Mouse (Mus musculus) midbrain, embryonic 10.5 days (tissue): ENCODE data around the gene Arhgef10l. TPM values are rescaled to one million over a fixed set of nuclear protein-coding genes. Genes with fewer than 3 reads are reported as not detected.

ENCODE experiments used
- DNase-seq: peaks from one replicate; pipeline ENCODE4 v3.0.0-alpha.2; 2017; ENCODE audit warnings: low spot score
- H3K27ac ChIP-seq: fragments of 300-500 bp; sonication (generic); replicated peaks from 2 replicates; pipeline ENCODE4 v1.5.1; 2016; ENCODE audit warnings: mild to moderate bottlenecking
- H3K27me3 ChIP-seq: fragments of 300-500 bp; sonication (generic); 2 replicates; pipeline ENCODE4 v1.6.1; 2016; ENCODE audit warnings: low read depth, mild to moderate bottlenecking; ENCODE audit not compliant: poor library complexity, severe bottlenecking
- H3K36me3 ChIP-seq: fragments of 300-500 bp; sonication (generic); 2 replicates; pipeline ENCODE4 v1.6.1; 2016; ENCODE audit warnings: mild to moderate bottlenecking, moderate library complexity
- H3K4me1 ChIP-seq: fragments of 300-500 bp; sonication (generic); 2 replicates; pipeline ENCODE4 v1.6.1; 2016
- H3K4me3 ChIP-seq: fragments of 300-500 bp; sonication (generic); 2 replicates; pipeline ENCODE4 v1.5.1; 2016; ENCODE audit warnings: mild to moderate bottlenecking, moderate library complexity
- H3K9me3 ChIP-seq: fragments of 300-500 bp; sonication (generic); replicated peaks from 2 replicates; pipeline ENCODE4 v1.6.1; 2016; ENCODE audit warnings: mild to moderate bottlenecking
- WGBS: fragments of 180-500 bp; shearing (Covaris S2); methylation state at CpG from one replicate; pipeline ENCODE4 v1.1.7; 2016; 5-methylcytosine and 5-hydroxymethylcytosine counted together
- polyA plus RNA-seq: library from polyadenylated mRNA; unstranded; fragments of >200 nt; fragmentation: Nextera tagmentation; extraction: Ambion mirVana; gene quantifications from 2 replicates; pipeline ENCODE4 v1.2.1, GENCODE M21; 2016

Arhgef10l gene
- polyA plus RNA-seq, 1 experiment from 2014 or later: 25.1 TPM

GRCm38 (mm10) chr4:140604541-140604940 lies 61.3 kb downstream of the Arhgef10l start:
- Histone ChIP-seq H3K36me3 (peaks cover 94% of the 10 kb centered on the region), H3K27me3 (no peaks in the 10 kb centered on the region), H3K4me3 (no peak overlapping the region), H3K4me1 (peaks cover 9% of the 10 kb centered on the region; the same call in 1 of the 2 replicates), H3K9me3 (no peaks in the 10 kb centered on the region), H3K27ac (no peak overlapping the region)
- 93% methylated on average over 8 of the region's 8 CpGs for WGBS
- no peak for DNase-seq

- Histone ChIP-seq H3K4me1 (peaks cover 9% of the 10 kb centered on the region; the same call in 1 of the 2 replicates), H3K27me3 (no peaks in the 10 kb centered on the region), H3K27ac (0 out of 2 replicates have a peak overlapping the region, but pooled peaks have one; percentile 55), H3K4me3 (no peak overlapping the region), H3K36me3 (peaks cover 94% of the 10 kb centered on the region), H3K9me3 (peaks cover 6% of the 10 kb centered on the region; the same call in 1 of the 2 replicates)
- no peak for DNase-seq
- WGBS: 74% methylated on average over 4 of the region's 4 CpGs
These were observed 63.8 kb downstream of the Arhgef10l start for GRCm38 (mm10) chr4:140602022-140602421.

DNA sequence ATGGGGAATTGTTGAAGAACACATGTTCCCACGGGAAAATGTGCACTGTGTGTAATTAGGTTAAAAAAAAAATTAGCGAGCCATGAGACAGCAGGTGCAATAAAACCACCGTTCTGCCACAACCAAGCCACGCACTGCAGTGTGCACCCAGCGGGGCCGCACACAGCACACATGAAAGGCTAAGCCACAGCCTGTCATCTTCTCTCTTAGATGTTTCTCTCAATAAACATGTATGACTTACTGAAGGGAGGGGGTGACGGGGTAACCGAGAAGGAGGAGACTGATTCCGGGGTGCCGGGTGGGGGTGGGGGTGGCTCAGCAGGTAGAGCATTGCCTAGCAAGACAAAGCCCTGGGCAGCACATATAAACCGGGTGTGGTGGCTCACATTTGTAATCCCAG lies 64.7 kb downstream of the Arhgef10l start:
- peaks cover 9% of the 10 kb centered on the region; the same call in 1 of the 2 replicates for H3K4me1 ChIP-seq
- H3K27me3 ChIP-seq: no peaks in the 10 kb centered on the region
- H3K9me3 ChIP-seq: peaks cover 14% of the 10 kb centered on the region; the same call in 1 of the 2 replicates
- 90% methylated on average over 11 of the region's 11 CpGs for WGBS
- H3K36me3 ChIP-seq: peaks cover 94% of the 10 kb centered on the region
- no peak for DNase-seq
- no peak overlapping the region for H3K27ac ChIP-seq
- no peak overlapping the region for H3K4me3 ChIP-seq

- H3K4me1 ChIP-seq: peaks cover 6% of the 10 kb centered on the region
These were observed 67.0 kb downstream of the Arhgef10l start for GRCm38 (mm10) chr4:140598846-140599245.

DNA sequence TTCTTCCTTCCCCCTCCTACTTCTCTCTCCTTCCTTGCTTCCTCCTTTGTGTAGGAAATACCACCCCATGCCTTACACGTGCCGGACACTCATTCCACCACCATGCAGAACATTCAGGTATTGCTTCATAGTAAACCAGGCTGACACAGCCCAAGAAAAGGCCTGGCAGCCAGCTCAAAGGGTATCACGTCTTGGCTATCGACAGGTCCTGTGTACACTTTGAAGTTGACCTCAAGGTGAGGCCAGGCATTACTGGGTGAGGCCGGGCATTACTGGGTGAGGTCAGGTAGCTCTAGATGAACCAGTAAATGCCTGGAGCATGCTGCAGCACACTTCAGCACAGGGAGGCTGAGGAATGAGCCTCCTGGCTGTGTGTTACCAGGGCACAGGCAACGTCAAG lies 67.9 kb downstream of the Arhgef10l start:
- Histone ChIP-seq H3K4me3 (no peak overlapping the region), H3K27ac (no peak overlapping the region), H3K36me3 (peaks cover 79% of the 10 kb centered on the region), H3K4me1 (peaks cover 15% of the 10 kb centered on the region), H3K9me3 (peaks cover 15% of the 10 kb centered on the region; the same call in 1 of the 2 replicates), H3K27me3 (no peaks in the 10 kb centered on the region)
- DNase-seq: no peak
- 93% methylated on average over 6 of the region's 6 CpGs for WGBS

More at GRCm38 (mm10) chr4:140598846-140599245, 67.0 kb downstream of the Arhgef10l start:
- 88% methylated on average over 5 of the region's 5 CpGs for WGBS
- Histone ChIP-seq H3K27ac (no peak overlapping the region), H3K4me3 (no peak overlapping the region), H3K9me3 (peaks cover 15% of the 10 kb centered on the region; the same call in 1 of the 2 replicates), H3K27me3 (no peaks in the 10 kb centered on the region), H3K36me3 (peaks cover 77% of the 10 kb centered on the region)
- DNase-seq: no peak

DNA sequence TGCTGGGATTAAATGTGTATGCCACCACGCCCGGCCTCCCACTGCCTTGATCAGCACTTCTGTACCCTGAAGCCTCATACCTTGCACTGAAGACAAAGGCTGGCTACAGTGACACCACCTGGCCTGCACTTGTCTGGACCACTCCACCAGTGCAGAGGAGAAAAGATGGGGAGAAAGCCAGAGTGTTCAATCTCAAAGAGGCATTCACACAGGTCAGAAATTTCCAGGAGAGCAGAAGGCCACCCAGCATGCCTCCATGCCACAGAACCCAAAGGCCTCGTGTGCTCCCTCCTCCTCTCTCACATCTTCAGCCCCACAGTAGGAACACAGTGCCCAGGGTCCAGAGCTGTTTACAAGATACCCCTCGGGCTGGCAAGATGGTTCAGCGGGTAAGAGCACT lies 68.4 kb downstream of the Arhgef10l start:
- 93% methylated on average over 5 of the region's 5 CpGs for WGBS
- peaks cover 79% of the 10 kb centered on the region for H3K36me3 ChIP-seq

DNA sequence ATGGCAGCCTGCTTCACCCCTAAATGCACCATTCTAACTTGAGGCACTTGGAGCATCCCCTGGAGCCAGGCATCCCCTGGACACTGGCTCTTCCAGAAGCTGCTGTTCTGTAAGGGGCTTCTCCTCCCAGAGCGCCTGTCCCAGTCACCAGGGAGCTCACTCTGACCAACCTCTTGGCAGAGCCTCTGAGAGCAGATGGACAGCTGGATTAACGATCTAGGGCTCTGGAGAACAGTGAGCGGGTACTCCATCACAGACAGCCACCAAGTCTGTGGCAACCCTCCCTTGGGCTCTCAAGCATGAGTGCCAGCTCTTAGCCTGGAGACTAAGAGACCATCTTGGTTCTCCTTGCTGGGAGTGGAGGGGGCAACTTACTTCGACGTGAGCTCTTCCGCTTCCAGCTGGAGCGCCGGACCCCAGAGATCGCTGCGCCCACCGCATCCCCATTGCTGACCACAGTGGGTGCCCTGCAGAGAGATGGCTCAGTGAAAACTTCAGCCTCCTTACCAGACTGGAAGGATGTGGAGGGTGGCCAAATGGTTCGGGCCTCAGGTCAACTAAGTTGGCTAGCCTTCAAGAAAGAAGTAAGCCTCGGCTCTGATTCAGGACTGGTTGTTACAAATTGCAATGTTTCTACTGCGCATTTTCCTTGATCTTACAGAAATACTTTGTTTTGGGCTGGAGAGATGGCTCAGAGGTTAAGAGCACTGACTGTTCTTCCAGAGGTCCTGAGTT lies 71.9 kb downstream of the Arhgef10l start:
- Histone ChIP-seq H3K4me1 (peaks cover 18% of the 10 kb centered on the region), H3K9me3 (peaks cover 15% of the 10 kb centered on the region; the same call in 1 of the 2 replicates), H3K4me3 (no peak overlapping the region), H3K27ac (peak overlapping the region; percentile 69), H3K36me3 (peaks cover 82% of the 10 kb centered on the region), H3K27me3 (no peaks in the 10 kb centered on the region)
- 91% methylated on average over 14 of the region's 14 CpGs for WGBS
- DNase-seq: no peak

More for the DNA sequence above, 68.4 kb downstream of the Arhgef10l start:
- H3K27me3 ChIP-seq: no peaks in the 10 kb centered on the region
- H3K27ac ChIP-seq: no peak overlapping the region
- DNase-seq: no peak
- peaks cover 15% of the 10 kb centered on the region; the same call in 1 of the 2 replicates for H3K9me3 ChIP-seq
- H3K4me3 ChIP-seq: no peak overlapping the region
- H3K4me1 ChIP-seq: peaks cover 18% of the 10 kb centered on the region

DNA sequence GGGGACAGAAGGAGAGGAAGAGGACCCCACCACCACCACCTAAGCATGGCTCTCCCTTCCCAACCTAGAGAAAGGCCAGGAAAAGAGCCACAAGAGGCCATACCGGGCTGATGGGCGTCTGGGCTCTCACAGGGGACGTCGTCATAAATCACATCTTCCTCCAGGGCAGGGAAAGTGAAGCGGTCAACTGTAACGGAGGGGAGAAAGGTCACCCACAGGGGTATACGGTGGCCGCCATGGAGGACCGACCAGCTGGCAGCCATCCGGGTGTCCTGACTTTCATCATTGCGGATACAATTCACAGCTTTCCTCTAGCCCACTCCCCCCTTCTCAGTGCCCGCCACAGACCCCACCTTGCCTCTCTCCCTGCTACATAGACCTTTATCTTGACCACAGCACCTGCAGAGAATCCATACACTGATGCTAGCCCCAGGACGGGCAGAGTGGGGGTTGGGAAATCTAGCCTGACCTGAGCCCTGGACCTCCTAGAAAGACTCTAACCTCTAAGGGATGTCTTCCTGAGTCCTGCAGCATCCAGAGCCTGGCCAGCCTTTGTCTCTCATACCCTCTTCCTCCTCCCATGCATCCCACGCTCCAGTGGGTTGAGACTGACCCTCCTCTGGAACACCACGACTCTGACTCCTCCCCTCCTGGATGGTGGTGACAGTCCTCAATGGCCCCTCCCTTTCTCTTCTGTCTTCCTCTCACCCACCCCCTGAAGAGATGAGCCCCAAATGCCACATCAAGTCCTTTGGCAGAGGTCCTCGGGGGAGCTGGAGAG lies 72.6 kb downstream of the Arhgef10l start:
- Histone ChIP-seq H3K27ac (peak overlapping the region; percentile 69), H3K4me3 (no peak overlapping the region), H3K4me1 (peaks cover 18% of the 10 kb centered on the region), H3K36me3 (peaks cover 82% of the 10 kb centered on the region), H3K9me3 (peaks cover 15% of the 10 kb centered on the region; the same call in 1 of the 2 replicates), H3K27me3 (no peaks in the 10 kb centered on the region)
- DNase-seq: no peak
- 61% methylated on average over 16 of the region's 16 CpGs for WGBS

DNA sequence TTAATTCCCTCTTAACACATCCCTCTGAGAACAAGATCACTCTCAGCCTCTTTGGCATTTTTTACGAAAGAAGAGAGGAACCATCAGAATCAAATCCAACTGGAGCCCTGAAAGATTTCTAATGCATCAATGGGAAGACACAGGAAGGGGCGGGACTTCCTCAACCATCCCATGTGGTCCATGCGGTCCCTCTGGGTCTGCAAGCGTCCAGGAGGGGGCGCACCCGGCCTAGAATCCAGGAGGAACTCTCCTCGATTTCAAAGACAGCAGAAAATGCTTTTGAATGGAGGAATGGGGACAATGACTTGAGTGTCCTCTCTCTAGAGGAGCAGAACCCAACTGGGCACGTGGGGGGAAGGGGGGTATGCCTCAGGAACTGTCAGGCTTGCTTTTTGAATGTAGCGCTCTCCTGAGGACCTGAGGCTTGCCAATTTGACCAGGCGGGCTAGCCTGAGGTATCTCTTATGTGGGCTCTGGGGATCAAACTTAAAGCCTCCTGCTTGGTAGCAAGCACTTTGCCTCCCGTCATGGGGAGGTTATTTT lies 73.5 kb downstream of the Arhgef10l start:
- peaks cover 11% of the 10 kb centered on the region; the same call in 1 of the 2 replicates for H3K9me3 ChIP-seq
- peaks cover 18% of the 10 kb centered on the region for H3K4me1 ChIP-seq
- peaks cover 82% of the 10 kb centered on the region for H3K36me3 ChIP-seq
- H3K4me3 ChIP-seq: no peak overlapping the region
- WGBS: 27% methylated on average over 11 of the region's 11 CpGs
- no peaks in the 10 kb centered on the region for H3K27me3 ChIP-seq
- peak; percentile 87 for DNase-seq
- H3K27ac ChIP-seq: peak overlapping the region; percentile 69

DNA sequence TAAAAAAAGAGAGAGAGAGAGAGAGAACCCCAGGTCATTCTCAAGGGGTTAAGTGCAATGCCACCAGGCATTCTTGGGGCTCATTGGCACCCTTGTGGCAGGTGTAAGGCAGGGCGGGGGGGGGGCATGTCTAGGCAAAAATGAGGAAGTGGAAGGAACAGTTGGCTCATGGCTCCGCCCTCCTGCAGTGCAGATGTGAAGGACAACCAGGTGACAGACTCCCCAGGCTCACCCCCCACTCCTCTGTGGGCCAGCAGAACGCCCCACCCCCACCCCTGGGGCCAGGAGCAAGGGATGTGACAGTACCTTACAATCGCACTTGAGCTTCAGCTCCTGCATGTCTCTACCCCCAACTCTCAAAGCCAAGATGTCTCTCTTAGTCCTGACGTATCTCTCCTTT lies 79.3 kb downstream of the Arhgef10l start:
- Histone ChIP-seq H3K36me3 (peaks cover 99% of the 10 kb centered on the region), H3K9me3 (no peaks in the 10 kb centered on the region), H3K4me3 (no peak overlapping the region), H3K27ac (no peak overlapping the region), H3K27me3 (no peaks in the 10 kb centered on the region), H3K4me1 (peaks cover 5% of the 10 kb centered on the region; the same call in 1 of the 2 replicates)
- no peak for DNase-seq
- 83% methylated on average over 5 of the region's 5 CpGs for WGBS

DNA sequence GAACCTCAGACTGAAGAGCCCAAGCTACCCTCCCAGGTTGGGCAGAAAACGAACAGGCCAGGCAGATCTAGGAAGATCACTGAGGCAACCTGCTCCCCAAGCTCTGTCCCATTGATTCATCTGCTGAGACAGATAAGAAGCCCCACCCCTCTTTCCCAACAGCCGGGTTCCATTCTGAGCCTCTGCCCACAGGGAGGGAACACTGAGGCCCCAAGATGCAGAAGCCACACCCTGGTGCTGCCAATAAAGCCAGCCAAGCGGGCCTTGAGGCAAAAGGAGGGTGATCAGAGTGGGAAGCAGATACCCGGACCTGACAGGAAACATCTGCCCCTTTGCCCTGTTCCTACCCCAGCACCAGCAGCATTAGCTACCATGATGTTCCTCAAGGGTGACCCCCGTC lies 81.6 kb downstream of the Arhgef10l start:
- no peak for DNase-seq
- H3K4me3 ChIP-seq: no peak overlapping the region
- H3K9me3 ChIP-seq: no peaks in the 10 kb centered on the region
- no peak overlapping the region for H3K27ac ChIP-seq
- H3K36me3 ChIP-seq: peaks cover 100% of the 10 kb centered on the region
- H3K4me1 ChIP-seq: peaks cover 5% of the 10 kb centered on the region; the same call in 1 of the 2 replicates
- H3K27me3 ChIP-seq: no peaks in the 10 kb centered on the region
- WGBS: 70% methylated on average over 5 of the region's 5 CpGs

- H3K27me3 ChIP-seq: no peaks in the 10 kb centered on the region
- no peak for DNase-seq
- no peaks in the 10 kb centered on the region for H3K9me3 ChIP-seq
- 84% methylated on average over 12 of the region's 15 CpGs for WGBS
- H3K4me1 ChIP-seq: peaks cover 10% of the 10 kb centered on the region; the same call in 1 of the 2 replicates
- no peak overlapping the region for H3K4me3 ChIP-seq
- no peak overlapping the region for H3K27ac ChIP-seq
- H3K36me3 ChIP-seq: peaks cover 100% of the 10 kb centered on the region
These were observed 83.3 kb downstream of the Arhgef10l start for GRCm38 (mm10) chr4:140582390-140583088.
